Mouse (Mus musculus): Measurements from ENCODE around the gene Car11. TPM values are rescaled to one million over a fixed set of nuclear protein-coding genes. Genes with fewer than 3 reads are reported as not detected.

Car11 gene
- polyA plus RNA-seq, 1 experiment from 2014 or later, result 4.2 TPM

GRCm38 (mm10) chr7:45668921-45669320 lies 30.7 kb upstream of the Car11 start:
- Histone ChIP-seq H3K36me3 (ENCODE audit: control insufficient read depth, insufficient read depth) (no peaks in the 10 kb centered on the region), H3K9me3 (replicated peaks; ENCODE audit: control insufficient read depth, low read length) (0 out of 2 replicates have a peak, but pooled peaks cover 3% of the 10 kb centered on the region), H3K9ac (ENCODE audit: low read length) (no peak overlapping the region), H3K27me3 (ENCODE audit: control insufficient read depth, insufficient read depth, low read length) (no peaks in the 10 kb centered on the region), H3K4me2 (ENCODE audit: low read depth, low read length) (no peak overlapping the region), H3K4me3 (ENCODE audit: low read length) (no peak overlapping the region), H3K4me1 (ENCODE audit: control insufficient read depth, insufficient read depth, low read length) (0 out of 2 replicates have a peak, but pooled peaks cover 4% of the 10 kb centered on the region), H3K27ac (ENCODE audit: low read length) (no peak overlapping the region)
- ATAC-seq (replicated peaks; ENCODE audit: extremely low read depth, insufficient read depth, low FRiP score), result no peak
- WGBS, result 94% methylated on average over 9 of the region's 9 CpGs

DNA sequence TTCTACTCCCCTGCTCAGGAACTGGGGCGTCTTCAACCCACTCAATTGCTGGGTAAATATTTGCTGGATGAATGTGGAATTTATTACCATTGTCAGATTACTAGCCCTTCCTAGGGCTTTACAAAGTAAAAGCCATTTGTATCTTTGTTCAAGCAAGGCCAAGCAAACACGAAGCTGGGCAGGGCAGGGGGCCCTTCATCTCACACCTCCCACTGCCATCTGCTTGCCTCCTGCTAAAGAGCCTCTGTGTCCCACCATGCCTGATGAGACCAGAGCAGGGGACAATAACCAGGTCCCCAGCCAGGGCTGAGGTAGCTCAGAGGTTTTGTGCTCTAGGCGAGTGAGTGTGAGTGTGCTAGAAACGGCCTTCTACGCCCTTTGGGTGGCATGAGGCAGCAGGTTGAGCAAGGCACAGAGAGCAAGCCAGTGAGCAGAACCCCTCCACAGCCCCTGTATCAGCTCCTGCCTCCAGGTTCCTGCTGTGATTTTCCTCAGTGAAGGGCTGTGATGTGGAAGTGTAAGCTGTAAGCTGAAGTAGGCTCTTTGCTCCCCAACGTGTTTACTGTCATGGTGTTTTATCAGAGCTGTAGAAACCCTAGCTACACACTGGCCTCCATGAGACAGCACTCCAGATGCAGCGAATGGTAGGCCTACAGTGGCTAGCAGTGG lies 21.9 kb upstream of the Car11 start:
- Histone ChIP-seq H3K9me3 (replicated peaks; ENCODE audit: control insufficient read depth, low read length) (no peaks in the 10 kb centered on the region), H3K27me3 (ENCODE audit: control insufficient read depth, insufficient read depth, low read length) (no peaks in the 10 kb centered on the region), H3K4me2 (ENCODE audit: low read depth, low read length) (no peak overlapping the region), H3K4me1 (ENCODE audit: control insufficient read depth, insufficient read depth, low read length) (peaks cover 26% of the 10 kb centered on the region), H3K27ac (ENCODE audit: low read length) (no peak overlapping the region), H3K4me3 (ENCODE audit: low read length) (no peak overlapping the region), H3K36me3 (ENCODE audit: control insufficient read depth, insufficient read depth) (no peaks in the 10 kb centered on the region), H3K9ac (ENCODE audit: low read length) (no peak overlapping the region)
- WGBS, result 78% methylated on average over 7 of the region's 7 CpGs
- no peak for ATAC-seq (replicated peaks; ENCODE audit: extremely low read depth, insufficient read depth, low FRiP score)

GRCm38 (mm10) chr7:45678513-45678912 lies 21.1 kb upstream of the Car11 start:
- Histone ChIP-seq H3K27me3 (ENCODE audit: control insufficient read depth, insufficient read depth, low read length) (no peaks in the 10 kb centered on the region), H3K36me3 (ENCODE audit: control insufficient read depth, insufficient read depth) (no peaks in the 10 kb centered on the region), H3K9me3 (replicated peaks; ENCODE audit: control insufficient read depth, low read length) (no peaks in the 10 kb centered on the region), H3K4me1 (ENCODE audit: control insufficient read depth, insufficient read depth, low read length) (peaks cover 26% of the 10 kb centered on the region), H3K4me2 (ENCODE audit: low read depth, low read length) (no peak overlapping the region), H3K27ac (ENCODE audit: low read length) (no peak overlapping the region), H3K4me3 (ENCODE audit: low read length) (no peak overlapping the region), H3K9ac (ENCODE audit: low read length) (no peak overlapping the region)
- 92% methylated on average over 14 of the region's 14 CpGs for WGBS
- ATAC-seq (replicated peaks; ENCODE audit: extremely low read depth, insufficient read depth, low FRiP score), result no peak

GRCm38 (mm10) chr7:45679966-45680621 lies 19.5 kb upstream of the Car11 start:
- Histone ChIP-seq H3K4me3 (ENCODE audit: low read length) (no peak overlapping the region), H3K27me3 (ENCODE audit: control insufficient read depth, insufficient read depth, low read length) (no peaks in the 10 kb centered on the region), H3K9me3 (replicated peaks; ENCODE audit: control insufficient read depth, low read length) (no peaks in the 10 kb centered on the region), H3K36me3 (ENCODE audit: control insufficient read depth, insufficient read depth) (no peaks in the 10 kb centered on the region), H3K27ac (ENCODE audit: low read length) (peak overlapping the region; percentile 81), H3K4me2 (ENCODE audit: low read depth, low read length) (no peak overlapping the region), H3K4me1 (ENCODE audit: control insufficient read depth, insufficient read depth, low read length) (peaks cover 26% of the 10 kb centered on the region), H3K9ac (ENCODE audit: low read length) (peak overlapping the region; percentile 28; the same call in 1 of the 2 replicates)
- 63% methylated on average over 14 of the region's 14 CpGs for WGBS
- peak; percentile 65 for ATAC-seq (replicated peaks; ENCODE audit: extremely low read depth, insufficient read depth, low FRiP score)

- Histone ChIP-seq H3K36me3 (ENCODE audit: control insufficient read depth, insufficient read depth) (no peaks in the 10 kb centered on the region), H3K4me1 (ENCODE audit: control insufficient read depth, insufficient read depth, low read length) (peaks cover 26% of the 10 kb centered on the region), H3K27me3 (ENCODE audit: control insufficient read depth, insufficient read depth, low read length) (no peaks in the 10 kb centered on the region), H3K4me3 (ENCODE audit: low read length) (no peak overlapping the region), H3K9me3 (replicated peaks; ENCODE audit: control insufficient read depth, low read length) (no peaks in the 10 kb centered on the region), H3K9ac (ENCODE audit: low read length) (peak overlapping the region; percentile 18), H3K27ac (ENCODE audit: low read length) (peak overlapping the region; percentile 81), H3K4me2 (ENCODE audit: low read depth, low read length) (no peak overlapping the region)
- WGBS, result 50% methylated on average over 8 of the region's 8 CpGs
- peak; percentile 76 for ATAC-seq (replicated peaks; ENCODE audit: extremely low read depth, insufficient read depth, low FRiP score)
Measured at GRCm38 (mm10) chr7:45681046-45681736, 18.5 kb upstream of the Car11 start.

DNA sequence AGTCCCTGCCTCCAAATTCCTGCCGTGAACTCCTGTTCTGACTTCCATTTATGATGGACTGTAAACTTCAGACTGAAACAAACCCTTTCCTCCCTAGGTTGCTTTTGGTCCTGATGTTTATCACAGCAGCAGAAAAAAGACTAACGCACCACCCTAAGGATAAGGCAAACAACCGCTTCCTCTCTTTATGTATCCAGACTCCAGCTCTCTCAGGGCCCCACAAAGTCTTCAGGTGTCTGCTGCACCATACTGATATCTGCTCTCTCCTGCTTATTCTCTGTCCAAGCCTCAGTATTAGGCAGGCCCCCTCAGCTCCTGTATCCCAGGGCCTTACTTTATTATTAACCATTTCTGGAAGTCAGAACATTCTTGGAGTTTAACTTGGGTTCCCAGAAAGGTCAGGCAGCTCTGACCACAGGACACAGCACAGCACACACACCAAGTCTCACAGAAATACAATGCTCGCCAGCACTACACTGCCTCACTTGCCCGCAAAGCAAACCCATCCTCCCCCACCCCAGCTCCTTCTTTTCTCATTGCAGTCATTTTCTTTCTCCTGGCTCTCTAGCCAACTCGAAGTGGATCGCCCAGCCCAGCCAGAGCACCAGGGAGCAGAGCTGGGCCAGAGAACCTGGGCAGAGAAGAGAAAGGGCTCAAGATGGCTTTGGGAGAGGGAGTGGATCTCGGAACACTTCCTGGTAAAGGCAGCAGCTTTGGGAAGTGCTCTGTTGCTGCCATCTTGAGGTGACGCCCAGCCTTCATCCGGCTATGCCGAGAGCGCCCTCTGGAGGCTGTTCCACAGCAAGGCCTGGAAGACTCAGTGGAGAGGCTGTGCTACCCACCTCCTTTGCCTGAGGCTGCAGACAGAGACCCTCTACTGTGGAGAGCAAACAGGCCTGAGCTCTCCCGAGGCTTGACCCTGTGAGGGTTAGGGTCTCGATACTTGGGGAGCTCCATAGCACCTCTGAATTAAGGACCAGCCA lies 17.2 kb upstream of the Car11 start:
- Histone ChIP-seq H3K4me2 (ENCODE audit: low read depth, low read length) (peak overlapping the region; percentile 49; the same call in 1 of the 2 replicates), H3K27me3 (ENCODE audit: control insufficient read depth, insufficient read depth, low read length) (no peaks in the 10 kb centered on the region), H3K27ac (ENCODE audit: low read length) (peak overlapping the region; percentile 81), H3K4me3 (ENCODE audit: low read length) (no peak overlapping the region), H3K4me1 (ENCODE audit: control insufficient read depth, insufficient read depth, low read length) (peaks cover 26% of the 10 kb centered on the region), H3K36me3 (ENCODE audit: control insufficient read depth, insufficient read depth) (no peaks in the 10 kb centered on the region), H3K9me3 (replicated peaks; ENCODE audit: control insufficient read depth, low read length) (no peaks in the 10 kb centered on the region), H3K9ac (ENCODE audit: low read length) (peak overlapping the region; percentile 57)
- peak; percentile 39 for ATAC-seq (replicated peaks; ENCODE audit: extremely low read depth, insufficient read depth, low FRiP score)
- WGBS, result 29% methylated on average over 14 of the region's 14 CpGs

DNA sequence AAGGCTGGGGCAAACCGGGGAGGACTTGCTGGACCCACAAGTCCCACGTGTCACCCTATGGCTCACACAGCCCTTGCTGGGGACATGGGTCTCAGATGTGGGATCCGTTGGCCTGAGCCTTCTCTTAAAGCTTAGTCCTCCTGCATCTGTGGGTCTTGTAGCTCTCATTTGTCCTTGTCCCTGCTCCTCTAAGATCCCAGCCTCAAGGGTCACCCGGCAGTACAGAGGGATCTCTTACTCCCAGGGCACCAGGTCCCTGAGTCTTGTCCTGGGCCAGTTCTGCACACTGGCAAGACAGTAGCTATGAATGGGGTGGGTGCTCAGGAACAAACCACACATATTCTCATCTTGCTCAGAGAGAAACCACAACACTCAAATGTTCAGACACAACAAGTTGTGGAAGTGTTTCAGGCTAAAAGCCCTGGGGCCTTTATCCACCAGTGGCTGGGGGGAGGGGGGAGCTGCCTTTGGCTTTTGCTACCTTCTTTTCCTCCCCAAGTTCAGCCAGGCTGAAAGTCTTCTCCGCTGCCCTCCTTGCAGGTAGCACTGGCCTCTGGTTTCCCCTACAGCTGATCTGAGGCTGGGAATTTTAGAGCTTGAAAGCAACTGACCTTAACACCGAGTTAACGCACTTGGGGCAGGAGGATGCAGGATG lies 16.1 kb upstream of the Car11 start, which contains the start of gene Ntn5:
Gene Ntn5 (plus strand): TSS at position 627 of the 655 bp plus-strand sequence.
- WGBS, result 74% methylated on average over 7 of the region's 7 CpGs
- Histone ChIP-seq H3K9ac (ENCODE audit: low read length) (peak within 1 kb of the TSS; percentile 10; the same call in 1 of the 2 replicates), H3K4me2 (ENCODE audit: low read depth, low read length) (no peak within 1 kb of the TSS), H3K4me1 (ENCODE audit: control insufficient read depth, insufficient read depth, low read length) (peaks cover 26% of the 10 kb centered on the region), H3K9me3 (replicated peaks; ENCODE audit: control insufficient read depth, low read length) (no peaks in the 10 kb centered on the region), H3K36me3 (ENCODE audit: control insufficient read depth, insufficient read depth) (no peaks in the 10 kb centered on the region), H3K27ac (ENCODE audit: low read length) (no peak within 1 kb of the TSS), H3K27me3 (ENCODE audit: control insufficient read depth, insufficient read depth, low read length) (no peaks in the 10 kb centered on the region), H3K4me3 (ENCODE audit: low read length) (no peak within 1 kb of the TSS)
- no peak for ATAC-seq (replicated peaks; ENCODE audit: extremely low read depth, insufficient read depth, low FRiP score)

DNA sequence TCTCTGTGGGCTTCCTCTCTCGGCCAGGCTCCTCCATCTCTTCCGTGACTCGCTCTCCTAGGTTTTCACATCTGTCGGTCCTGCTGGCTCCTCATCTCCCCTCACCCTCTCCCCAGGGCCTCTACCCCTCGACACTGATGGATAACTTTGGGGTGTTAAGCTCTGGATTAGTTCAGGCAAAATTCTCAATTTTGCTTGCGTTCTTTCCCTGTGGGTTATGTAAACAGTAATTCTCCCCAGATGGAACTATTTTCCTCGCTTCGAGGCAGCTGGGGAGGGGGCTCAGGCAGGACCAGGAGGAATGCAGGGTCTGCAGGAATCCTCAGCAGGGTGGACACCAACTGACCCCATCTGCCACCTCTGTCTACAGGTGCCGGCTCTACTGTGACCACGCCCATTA lies 13.8 kb upstream of the Car11 start:
- Histone ChIP-seq H3K4me2 (ENCODE audit: low read depth, low read length) (no peak overlapping the region), H3K4me1 (ENCODE audit: control insufficient read depth, insufficient read depth, low read length) (peaks cover 32% of the 10 kb centered on the region), H3K4me3 (ENCODE audit: low read length) (no peak overlapping the region), H3K9ac (ENCODE audit: low read length) (no peak overlapping the region; the same call in 1 of the 2 replicates), H3K27me3 (ENCODE audit: control insufficient read depth, insufficient read depth, low read length) (no peaks in the 10 kb centered on the region), H3K27ac (ENCODE audit: low read length) (no peak overlapping the region), H3K9me3 (replicated peaks; ENCODE audit: control insufficient read depth, low read length) (no peaks in the 10 kb centered on the region), H3K36me3 (ENCODE audit: control insufficient read depth, insufficient read depth) (no peaks in the 10 kb centered on the region)
- no peak for ATAC-seq (replicated peaks; ENCODE audit: extremely low read depth, insufficient read depth, low FRiP score)
- WGBS, result 63% methylated on average over 10 of the region's 10 CpGs
